Mouse (Mus musculus) neural tube, embryonic 13.5 days (tissue): ENCODE data around the gene Zfp990. TPM values are rescaled to one million over a fixed set of nuclear protein-coding genes. Genes with fewer than 3 reads are reported as not detected.

Experiments
- polyA plus RNA-seq: library from polyadenylated mRNA; unstranded; fragments of >200 nt; fragmentation: Nextera tagmentation; extraction: Ambion mirVana; gene quantifications from 2 replicates; pipeline ENCODE4 v1.2.1, GENCODE M21; 2015

Gene Zfp990
- polyA plus RNA-seq, 1 experiment from 2014 or later = not detected

Other genes starting within 250 kb of the Zfp990 start
- not detected in 2 replicates for gene Tnfrsf8, start 195.6 kb upstream of the Zfp990 start, polyA plus RNA-seq
- 0.21 and 0.75 TPM in 2 replicates for gene Gm13212, start 74.4 kb downstream of the Zfp990 start, polyA plus RNA-seq
- gene Zfp980, start 159.9 kb downstream of the Zfp990 start, polyA plus RNA-seq = not detected in 2 replicates